Mouse (Mus musculus) stomach, postnatal 0 days (tissue): Measurements from ENCODE around the gene Peak1.

Experiments
- CTCF ChIP-seq: IDR thresholded peaks from 2 replicates; pipeline ENCODE4 v1.5.1; 2016; ENCODE audit warnings: antibody characterized with exemption, low read depth, mild to moderate bottlenecking, moderate library complexity
- EP300 ChIP-seq: optimal IDR thresholded peaks from 2 replicates; pipeline ENCODE3; 2016; ENCODE audit warnings: antibody characterized with exemption

- TF ChIP-seq CTCF (peak; percentile 62), EP300 (no peak)
Observed at GRCm38 (mm10) chr9:56179416-56180117, 238.3 kb downstream of the Peak1 start.
